Mouse (Mus musculus) lung, postnatal 0 days (tissue): Measurements from ENCODE around the gene Akap7.

Experiments used
- CTCF ChIP-seq: IDR thresholded peaks from 2 replicates; pipeline ENCODE4 v1.5.1; 2016; ENCODE audit warnings: antibody characterized with exemption, mild to moderate bottlenecking
- EP300 ChIP-seq: IDR thresholded peaks from 2 replicates; pipeline ENCODE4 v1.6.1; 2016; ENCODE audit warnings: antibody characterized with exemption, mild to moderate bottlenecking, control low read depth

DNA sequence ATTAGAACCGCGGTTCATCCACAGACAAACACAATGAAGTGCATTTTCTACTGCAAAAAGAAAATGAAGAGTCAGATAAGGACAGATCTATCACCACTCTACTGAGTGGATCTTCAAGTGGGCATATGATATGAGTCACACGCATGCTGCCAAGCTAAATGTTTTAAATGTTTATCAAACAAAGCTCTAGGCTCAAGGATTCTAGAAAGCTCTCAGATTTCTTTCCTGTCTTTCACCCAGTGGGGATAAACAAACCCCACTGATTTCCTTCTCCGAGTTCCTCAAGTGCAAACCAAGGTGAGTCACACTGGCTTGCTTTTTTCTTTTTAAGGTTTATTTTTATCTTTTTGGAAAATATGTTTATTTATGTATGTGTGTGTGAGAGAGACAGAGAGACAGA lies 94.0 kb downstream of the Akap7 start:
- TF ChIP-seq CTCF = no peak
- peak; percentile 48; the same call in 1 of the 2 replicates for TF ChIP-seq EP300
